Mouse (Mus musculus) lung, embryonic 14.5 days (tissue): Measurements from ENCODE around the gene Tnfsf12. TPM values are rescaled to one million over a fixed set of nuclear protein-coding genes. Genes with fewer than 3 reads are reported as not detected.
A peak's percentile ranks its signal among the peaks of the same experiment; 100 is the strongest.

Experiments used
- ATAC-seq: fragments of 200-750 bp; cut with Nextera tagmentation; 2 replicates; pipeline ENCODE4 v1.8.0; 2017; ENCODE audit warnings: mild to moderate bottlenecking, moderate TSS enrichment, moderate library complexity; ENCODE audit not compliant: insufficient read depth
- DNase-seq: peaks from one replicate; pipeline ENCODE4 v3.0.0-alpha.2; 2015
- H3K27ac ChIP-seq: fragments of 300-500 bp; sonication (generic); 2 replicates; pipeline ENCODE4 v1.5.1; 2014; ENCODE audit warnings: low read depth, mild to moderate bottlenecking, moderate library complexity
- H3K27me3 ChIP-seq: fragments of 300-500 bp; sonication (generic); 2 replicates; pipeline ENCODE4 v1.6.1; 2014; ENCODE audit warnings: low read length, control low read depth; ENCODE audit not compliant: insufficient read depth
- H3K36me3 ChIP-seq: fragments of 300-500 bp; sonication (generic); 2 replicates; pipeline ENCODE4 v1.6.1; 2014; ENCODE audit warnings: control low read depth; ENCODE audit not compliant: insufficient read depth
- H3K4me1 ChIP-seq: fragments of 300-500 bp; sonication (generic); 2 replicates; pipeline ENCODE4 v1.6.1; 2014; ENCODE audit warnings: antibody characterized with exemption, control low read depth; ENCODE audit not compliant: insufficient read depth
- H3K4me2 ChIP-seq: fragments of 300-500 bp; sonication (generic); 2 replicates; pipeline ENCODE4 v1.6.1; 2014; ENCODE audit warnings: mild to moderate bottlenecking
- H3K4me3 ChIP-seq: fragments of 300-500 bp; sonication (generic); 2 replicates; pipeline ENCODE4 v1.5.1; 2014; ENCODE audit warnings: low read depth, low read length
- H3K9ac ChIP-seq: fragments of 300-500 bp; sonication (generic); 2 replicates; pipeline ENCODE4 v1.6.1; 2014
- H3K9me3 ChIP-seq: fragments of 300-500 bp; sonication (generic); 2 replicates; pipeline ENCODE4 v1.6.1; 2016; ENCODE audit warnings: low read depth, low read length, control low read depth
- CTCF ChIP-seq: IDR thresholded peaks from 2 replicates; pipeline ENCODE4 v1.5.1; 2016; ENCODE audit warnings: antibody characterized with exemption, low read depth
- WGBS: fragments of 180-500 bp; shearing (Covaris S2); extraction: QIAGEN DNeasy Blood & Tissue Kit; methylation state at CpG from one replicate; pipeline ENCODE4 v1.1.7; 2014; 5-methylcytosine and 5-hydroxymethylcytosine counted together
- polyA plus RNA-seq: library from polyadenylated mRNA; unstranded; fragments of >200 nt; fragmentation: Nextera tagmentation; extraction: Ambion mirVana; gene quantifications from 2 replicates; pipeline ENCODE4 v1.2.1, GENCODE M21; 2014

Gene Tnfsf12
- polyA plus RNA-seq, 1 experiment from 2014 or later: 11.6 TPM

DNA sequence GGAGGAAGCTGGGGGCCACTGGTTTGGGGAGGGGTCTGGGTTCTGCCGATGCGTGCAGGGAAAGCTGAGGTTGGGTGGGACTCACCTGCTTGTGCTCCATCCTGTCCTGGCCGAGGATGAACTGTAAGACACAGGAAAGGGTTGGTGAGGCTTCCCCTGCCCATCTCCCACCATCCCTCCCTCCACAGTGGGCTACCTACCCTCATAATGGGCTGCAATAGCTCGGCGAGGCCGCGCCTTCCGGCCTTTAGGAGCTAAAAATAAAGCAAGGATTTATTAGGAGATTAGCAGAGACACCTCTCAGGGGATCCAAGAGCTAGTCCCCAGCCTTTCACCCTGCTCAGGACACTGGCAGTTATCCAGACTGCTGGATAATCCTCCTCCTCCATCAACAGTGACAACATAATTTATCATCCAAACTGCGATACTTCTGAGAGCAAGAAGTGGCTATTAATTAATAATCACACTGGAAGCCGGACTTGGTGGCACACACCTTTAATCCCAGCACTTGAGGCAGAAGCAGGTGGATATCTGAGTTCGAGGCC is 2.2 kb downstream of the Tnfsf12 start:
- Histone ChIP-seq H3K4me1 (no peaks in the 10 kb centered on the region), H3K9me3 (no peaks in the 10 kb centered on the region), H3K27me3 (no peaks in the 10 kb centered on the region), H3K4me2 (no peak overlapping the region), H3K27ac (no peak overlapping the region), H3K4me3 (no peak overlapping the region), H3K36me3 (no peaks in the 10 kb centered on the region), H3K9ac (no peak overlapping the region)
- ATAC-seq: no peak
- WGBS: 56% methylated on average over 11 of the region's 11 CpGs
- TF ChIP-seq CTCF: no peak
- no peak for DNase-seq

DNA sequence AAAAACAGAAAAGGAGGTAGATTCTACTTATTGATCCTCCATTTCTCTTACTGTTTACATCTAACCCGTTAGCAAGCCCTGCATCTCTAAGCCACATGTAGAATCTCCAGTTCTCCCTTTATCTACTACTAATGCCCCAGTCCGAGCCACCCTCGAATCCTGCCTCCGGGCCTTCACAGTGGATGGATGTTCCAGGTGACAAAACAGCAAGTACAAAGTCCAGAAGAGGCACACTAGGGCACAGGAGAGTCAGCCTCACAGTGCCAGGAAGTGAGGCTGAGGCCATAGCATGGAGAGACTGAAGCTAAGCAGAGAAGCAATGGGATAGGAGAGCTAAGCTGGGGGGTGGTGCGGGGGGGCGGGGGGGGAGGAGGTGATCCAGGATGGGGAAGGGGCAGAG is 2.8 kb downstream of the Tnfsf12 start:
- no peak overlapping the region for H3K4me3 ChIP-seq
- H3K9ac ChIP-seq: no peak overlapping the region
- no peak overlapping the region for H3K4me2 ChIP-seq

DNA sequence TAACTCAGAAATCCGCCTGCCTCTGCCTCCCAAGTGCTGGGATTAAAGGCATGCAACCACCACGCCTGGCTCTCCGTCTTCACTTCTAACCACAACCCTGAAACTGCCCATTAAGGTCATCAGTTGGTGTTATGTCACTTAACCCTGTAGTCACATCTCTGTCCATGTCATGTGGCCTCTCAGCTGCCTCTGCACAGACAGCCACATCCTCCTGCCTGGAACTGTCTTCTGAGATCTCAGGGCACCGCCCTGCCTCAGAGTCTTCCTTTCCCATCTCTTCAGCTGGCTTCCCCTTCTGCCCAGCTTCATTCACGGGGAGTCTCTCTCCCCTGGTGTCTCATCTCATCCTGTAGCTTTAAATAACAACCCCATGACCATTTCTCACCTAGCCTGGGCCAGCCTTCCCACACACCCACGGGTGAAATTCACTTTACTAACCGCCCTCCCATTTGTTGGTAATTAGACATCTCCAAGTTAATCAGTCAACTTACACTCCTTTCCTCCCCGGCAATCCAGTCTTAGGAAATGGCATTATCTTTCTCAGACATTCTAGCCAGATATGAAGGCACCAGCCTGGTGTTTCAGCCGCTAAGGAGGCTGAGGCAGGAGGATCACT is 3.3 kb downstream of the Tnfsf12 start:
- no peak overlapping the region for H3K9ac ChIP-seq
- no peaks in the 10 kb centered on the region for H3K36me3 ChIP-seq
- H3K4me2 ChIP-seq: no peak overlapping the region
- ATAC-seq (no peak), DNase-seq (no peak)
- no peaks in the 10 kb centered on the region for H3K4me1 ChIP-seq
- no peak overlapping the region for H3K27ac ChIP-seq
- 71% methylated on average over 9 of the region's 9 CpGs for WGBS
- no peak for TF ChIP-seq CTCF
- no peaks in the 10 kb centered on the region for H3K9me3 ChIP-seq
- H3K4me3 ChIP-seq: no peak overlapping the region
- H3K27me3 ChIP-seq: no peaks in the 10 kb centered on the region

More for the DNA sequence above, 2.8 kb downstream of the Tnfsf12 start:
- H3K36me3 ChIP-seq: no peaks in the 10 kb centered on the region
- DNase-seq (no peak), ATAC-seq (no peak)
- no peaks in the 10 kb centered on the region for H3K27me3 ChIP-seq
- H3K4me1 ChIP-seq: no peaks in the 10 kb centered on the region
- no peaks in the 10 kb centered on the region for H3K9me3 ChIP-seq
- no peak for TF ChIP-seq CTCF
- H3K27ac ChIP-seq: no peak overlapping the region
- WGBS: 81% methylated on average over 6 of the region's 6 CpGs

DNA sequence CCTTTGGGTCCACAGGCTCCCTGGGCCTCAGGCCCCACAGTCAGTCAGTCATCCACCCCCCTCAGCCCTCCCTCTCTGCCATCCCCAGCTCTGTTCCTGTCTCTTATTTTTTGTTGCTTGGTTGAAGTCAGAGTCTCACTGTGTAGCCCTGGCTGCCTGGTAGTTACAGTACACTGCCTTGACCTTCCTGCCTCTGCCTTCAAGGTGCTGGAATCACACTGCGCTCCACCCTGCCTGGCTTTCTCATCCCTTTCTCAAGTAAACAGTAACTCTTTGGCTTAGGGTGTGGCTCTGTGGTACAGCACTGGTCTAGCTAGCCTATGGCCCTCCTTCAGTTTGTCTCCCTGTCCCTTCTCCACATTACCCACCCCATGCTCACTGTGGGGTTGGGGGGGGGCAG is 5.8 kb downstream of the Tnfsf12 start:
- Histone ChIP-seq H3K36me3 (no peaks in the 10 kb centered on the region), H3K4me3 (no peak overlapping the region), H3K27me3 (no peaks in the 10 kb centered on the region), H3K4me2 (no peak overlapping the region), H3K27ac (no peak overlapping the region), H3K9ac (no peak overlapping the region), H3K4me1 (peaks cover 12% of the 10 kb centered on the region), H3K9me3 (no peaks in the 10 kb centered on the region)
- no peak for ATAC-seq
- 84% methylated on average over 1 of the region's 1 CpGs for WGBS
- DNase-seq: no peak
- no peak for TF ChIP-seq CTCF

DNA sequence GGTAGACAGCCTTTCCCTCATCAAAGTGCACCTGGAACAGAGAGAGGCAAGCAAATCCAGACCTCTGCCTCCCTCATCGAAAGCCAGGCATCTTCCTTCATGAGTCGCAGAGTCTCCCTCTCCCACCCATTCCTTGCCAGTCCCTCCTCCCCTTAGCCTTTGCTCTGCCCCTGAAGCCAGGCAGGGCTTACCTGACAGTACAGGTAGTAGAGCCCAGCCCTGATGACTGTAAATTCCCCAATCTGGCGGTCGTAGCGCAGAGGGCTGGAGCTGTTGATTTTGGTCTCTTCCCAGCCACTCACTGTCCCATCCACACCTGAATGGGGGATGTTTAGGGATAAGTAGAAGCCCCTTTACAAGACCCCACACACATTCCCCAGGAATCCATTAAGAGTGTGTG is 8.6 kb downstream of the Tnfsf12 start:
- no peak for TF ChIP-seq CTCF
- Histone ChIP-seq H3K9ac (peak overlapping the region; percentile 39; the same call in 1 of the 2 replicates), H3K4me2 (peak overlapping the region; percentile 36; the same call in 1 of the 2 replicates), H3K4me3 (no peak overlapping the region), H3K36me3 (no peaks in the 10 kb centered on the region), H3K27me3 (no peaks in the 10 kb centered on the region), H3K4me1 (peaks cover 12% of the 10 kb centered on the region), H3K27ac (peak overlapping the region; percentile 77; the same call in 1 of the 2 replicates), H3K9me3 (no peaks in the 10 kb centered on the region)
- 48% methylated on average over 5 of the region's 5 CpGs for WGBS
- ATAC-seq (no peak), DNase-seq (no peak)

DNA sequence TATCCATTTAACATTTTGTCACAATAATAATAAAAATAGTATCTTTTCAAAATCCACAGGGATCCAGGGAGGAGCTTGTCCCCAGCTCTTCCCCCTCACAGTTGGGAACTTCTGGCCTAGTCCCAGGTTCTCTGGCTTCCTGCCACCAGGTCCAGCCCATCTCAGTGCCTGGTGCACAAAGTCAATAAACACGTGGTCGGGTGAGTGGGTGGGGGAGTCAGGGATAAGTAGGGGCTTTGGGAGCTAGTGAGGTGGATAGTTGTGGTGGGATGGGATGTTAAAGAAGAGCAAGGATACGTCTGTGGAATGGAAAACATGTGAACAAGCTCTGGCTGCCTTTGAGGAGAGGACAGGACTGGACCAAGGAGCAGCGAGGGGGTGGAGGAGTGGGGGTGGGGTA is 9.3 kb downstream of the Tnfsf12 start:
- peak overlapping the region; percentile 36; the same call in 1 of the 2 replicates for H3K4me2 ChIP-seq
- H3K4me1 ChIP-seq: peaks cover 12% of the 10 kb centered on the region
- TF ChIP-seq CTCF: no peak
- 11% methylated on average over 4 of the region's 4 CpGs for WGBS
- no peaks in the 10 kb centered on the region for H3K36me3 ChIP-seq
- H3K9me3 ChIP-seq: no peaks in the 10 kb centered on the region
- H3K9ac ChIP-seq: peak overlapping the region; percentile 39
- no peak overlapping the region for H3K4me3 ChIP-seq
- no peaks in the 10 kb centered on the region for H3K27me3 ChIP-seq
- H3K27ac ChIP-seq: peak overlapping the region; percentile 77; the same call in 1 of the 2 replicates
- ATAC-seq (no peak), DNase-seq (peak; percentile 85)

DNA sequence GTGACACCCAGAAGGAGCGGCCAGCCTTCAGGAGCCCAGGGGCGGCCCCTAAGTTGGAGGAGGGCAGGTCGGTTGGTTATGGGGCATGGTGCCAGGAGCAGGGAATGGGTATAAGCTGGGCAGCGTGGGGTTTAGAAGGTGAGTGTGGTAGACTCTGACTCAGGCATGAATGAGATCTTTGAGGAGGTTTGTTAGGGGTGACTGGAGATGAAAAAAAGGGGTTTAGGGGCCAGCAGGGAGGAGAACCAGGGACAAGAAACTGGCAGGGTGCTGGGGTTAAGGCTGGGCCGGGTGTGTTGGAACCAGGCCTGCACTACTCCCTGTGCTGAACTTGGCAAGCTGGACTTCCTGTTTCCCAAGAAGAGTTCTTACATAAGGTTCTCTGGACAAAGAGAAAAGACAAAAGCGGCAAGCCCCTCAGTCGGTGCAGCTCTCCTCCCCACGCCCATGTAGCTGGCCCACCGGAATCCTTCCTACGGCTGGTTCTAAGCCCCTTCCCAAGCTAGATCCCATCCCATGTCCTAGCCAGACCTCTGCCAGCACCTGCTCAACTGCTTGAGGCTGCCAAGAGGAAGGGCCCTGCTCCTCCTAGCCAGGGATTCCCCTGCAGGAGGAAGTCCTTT is 10.0 kb downstream of the Tnfsf12 start, which contains the start of gene Tnfsf13:
Gene Tnfsf13, minus strand, starts transcription at position 259 of the 623 bp plus-strand sequence.
- no peak for ATAC-seq

More for the DNA sequence above, 10.0 kb downstream of the Tnfsf12 start, which contains the start of gene Tnfsf13:
- no peak within 1 kb of the TSS for H3K4me3 ChIP-seq
- no peaks in the 10 kb centered on the region for H3K9me3 ChIP-seq
- no peaks in the 10 kb centered on the region for H3K27me3 ChIP-seq
- H3K9ac ChIP-seq: peak within 1 kb of the TSS; percentile 39
- no peak for TF ChIP-seq CTCF
- H3K4me2 ChIP-seq: peak within 1 kb of the TSS; percentile 36; the same call in 1 of the 2 replicates
- peak; percentile 77 for DNase-seq
- H3K27ac ChIP-seq: peak within 1 kb of the TSS; percentile 77
- H3K4me1 ChIP-seq: peaks cover 15% of the 10 kb centered on the region
- 0 out of 2 replicates have a peak, but pooled peaks cover under 1% of the 10 kb centered on the region for H3K36me3 ChIP-seq
- 64% methylated on average over 10 of the region's 10 CpGs for WGBS
